Mouse (Mus musculus) spleen, adult 2 months (tissue): ENCODE measurements around the gene Gabrp.

Experiments used
- CTCF ChIP-seq: fragments of 200-500 bp; IDR thresholded peaks from 2 replicates; pipeline ENCODE4 v1.5.1; 2011; ENCODE audit warnings: mild to moderate bottlenecking, inconsistent platforms; ENCODE audit not compliant: insufficient read depth, insufficient read length, insufficient replicate concordance; ENCODE audit errors: extremely low read depth
- POLR2A ChIP-seq: fragments of 200-500 bp; IDR thresholded peaks from 2 replicates; pipeline ENCODE4 v1.6.1; 2011; ENCODE audit warnings: low read depth, low read length, inconsistent platforms

GRCm38 (mm10) chr11:33592826-33593225, 14.1 kb upstream of the Gabrp start:
- TF ChIP-seq POLR2A (no peak), CTCF (no peak)
